Mouse (Mus musculus): ENCODE measurements around the gene Hipk4.

The Hipk4 gene

DNA sequence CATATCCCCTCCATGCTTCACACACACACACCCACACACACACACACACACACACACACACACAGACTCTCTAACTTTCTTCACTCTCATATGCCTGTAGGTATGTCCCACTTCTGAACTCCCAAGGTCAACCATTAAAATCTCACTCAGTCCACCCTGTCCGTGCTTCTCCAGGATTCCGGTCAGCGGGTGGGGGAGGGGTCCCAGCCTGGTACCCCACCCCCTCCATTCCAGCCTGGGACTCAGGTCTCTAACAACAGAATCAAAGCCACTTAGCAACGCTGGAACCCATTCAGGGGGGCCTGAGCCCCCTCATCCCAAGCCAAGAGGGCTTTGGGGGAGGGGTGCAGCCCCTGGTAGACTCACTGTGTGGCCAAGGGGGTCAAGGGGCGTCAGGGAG, at the start of gene Hipk4:
TSS of gene Hipk4 (plus strand) at position 301 of the 400 bp plus-strand sequence.
- no peak for DNase-seq (ENCODE audit: low spot score)

DNA sequence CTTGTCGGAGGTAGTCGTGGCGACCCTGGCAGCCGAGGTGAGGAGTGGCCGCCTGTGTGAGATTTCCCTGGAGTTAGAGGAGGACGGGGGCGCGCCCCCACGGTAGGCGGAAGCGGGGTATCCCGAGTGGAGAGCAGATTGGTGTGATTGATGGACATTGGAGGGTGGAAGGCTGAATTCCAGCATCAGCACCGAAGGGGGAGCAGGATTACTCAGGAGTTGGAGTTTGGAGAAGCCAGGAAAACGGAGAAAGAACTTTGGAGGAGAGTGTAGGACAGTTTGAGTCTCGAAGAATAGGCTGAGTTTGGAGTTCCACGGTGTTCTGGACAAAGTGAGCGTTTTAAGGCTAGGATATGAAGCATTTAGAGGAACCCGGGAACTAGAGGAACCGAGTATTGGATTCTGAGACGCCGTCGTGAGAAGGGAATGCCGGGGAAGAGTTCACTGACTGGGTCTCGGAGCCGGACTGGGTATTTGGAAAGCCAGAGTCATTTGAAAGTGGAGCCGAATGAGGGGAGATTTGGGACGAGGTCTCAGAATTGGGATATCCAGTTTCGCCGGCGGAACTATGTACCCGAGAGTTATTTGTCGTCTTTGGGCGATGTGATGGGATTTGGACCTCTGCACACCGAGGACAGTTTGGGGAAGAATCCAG, 49.1 kb upstream of the Hipk4 start:
- DNase-seq (ENCODE audit: low spot score), result no peak

DNA sequence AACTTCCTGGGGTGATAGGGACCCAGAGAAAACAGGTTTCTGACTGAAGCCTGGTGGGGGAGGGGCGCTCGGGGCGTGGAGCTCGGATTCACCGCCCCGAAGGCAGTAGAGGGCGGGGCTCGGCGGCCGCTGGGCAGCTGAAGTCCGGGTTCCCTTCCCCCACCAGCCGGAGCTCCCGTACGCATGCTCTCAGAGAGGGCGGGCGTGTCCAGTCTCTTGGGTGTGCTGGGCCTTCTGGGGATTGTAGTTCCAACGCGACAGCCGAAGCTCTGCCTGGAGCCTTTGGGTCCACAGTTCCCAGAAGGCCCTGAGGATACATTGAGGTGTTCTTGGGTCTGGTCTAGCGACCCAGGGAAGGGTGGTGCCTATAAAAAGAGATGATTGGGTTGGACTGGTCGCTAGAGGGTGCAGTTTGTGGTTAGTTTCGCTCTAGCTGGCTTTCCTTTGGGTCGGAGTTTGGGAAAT, 48.5 kb upstream of the Hipk4 start:
- peak; percentile 91 for DNase-seq (ENCODE audit: low spot score)

DNA sequence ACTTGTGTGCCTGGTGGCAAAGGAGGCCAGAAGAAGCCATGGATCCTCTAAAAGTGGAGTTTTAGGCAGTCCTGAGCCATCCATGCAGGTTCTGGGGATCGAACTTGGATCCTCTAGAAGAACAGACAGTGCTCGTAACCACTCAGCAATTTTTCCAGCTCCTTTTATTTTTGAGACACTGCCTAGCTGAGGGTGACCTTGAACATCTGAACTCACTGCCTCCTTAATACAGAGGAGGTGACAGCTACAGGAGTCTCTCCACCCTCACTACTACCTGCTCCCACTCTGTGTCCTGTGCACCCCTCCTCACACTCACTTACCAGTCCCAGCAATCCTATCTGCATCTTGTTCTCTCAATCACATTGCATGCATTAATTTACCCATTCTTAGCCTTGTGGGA, 47.5 kb upstream of the Hipk4 start:
- no peak for DNase-seq (ENCODE audit: low spot score)

DNA sequence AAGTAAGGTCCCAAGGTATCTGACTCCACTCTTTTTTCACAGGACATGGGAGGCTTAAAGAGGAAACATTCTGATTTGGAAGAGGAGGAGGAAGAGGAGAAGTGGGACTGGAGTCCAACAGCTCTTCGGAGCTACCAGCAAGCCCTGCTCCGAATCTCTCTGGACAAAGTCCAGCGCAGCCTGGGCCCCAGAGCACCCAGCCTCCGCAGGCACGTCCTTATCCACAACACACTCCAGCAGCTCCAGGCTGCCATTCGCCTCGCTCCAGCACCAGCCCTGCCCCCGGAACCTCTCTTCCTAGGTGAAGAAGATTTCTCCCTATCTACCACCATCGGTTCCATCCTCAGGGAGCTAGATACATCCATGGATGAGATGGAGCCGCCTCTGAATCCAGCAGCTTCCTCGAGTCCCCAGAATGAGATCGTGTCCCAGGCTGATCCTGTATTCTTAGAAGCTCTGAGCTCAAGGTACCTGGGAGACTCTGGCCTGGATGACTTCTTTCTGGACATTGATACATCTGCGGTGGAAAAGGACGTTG, 46.9 kb upstream of the Hipk4 start:
- no peak for DNase-seq (ENCODE audit: low spot score)

DNA sequence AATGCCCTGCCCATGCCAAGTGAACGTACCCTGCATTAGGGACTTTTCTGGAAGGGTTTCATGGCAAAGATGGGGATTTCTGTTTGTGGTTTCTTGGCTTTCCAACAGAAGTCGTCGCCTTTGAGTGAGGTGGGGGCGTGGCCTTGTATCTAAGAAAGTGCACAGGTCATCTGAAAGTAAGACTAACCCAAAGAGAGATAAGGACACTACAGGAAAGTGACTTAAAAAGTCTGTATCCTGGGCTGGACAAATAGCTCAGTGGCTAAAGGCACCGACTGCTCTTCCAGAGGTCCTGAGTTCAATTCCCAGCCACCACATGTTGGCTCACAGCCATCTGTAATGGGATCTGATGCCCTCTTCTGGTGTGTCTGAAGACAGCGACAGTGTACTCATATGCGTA, 44.5 kb upstream of the Hipk4 start:
- no peak for DNase-seq (ENCODE audit: low spot score)

DNA sequence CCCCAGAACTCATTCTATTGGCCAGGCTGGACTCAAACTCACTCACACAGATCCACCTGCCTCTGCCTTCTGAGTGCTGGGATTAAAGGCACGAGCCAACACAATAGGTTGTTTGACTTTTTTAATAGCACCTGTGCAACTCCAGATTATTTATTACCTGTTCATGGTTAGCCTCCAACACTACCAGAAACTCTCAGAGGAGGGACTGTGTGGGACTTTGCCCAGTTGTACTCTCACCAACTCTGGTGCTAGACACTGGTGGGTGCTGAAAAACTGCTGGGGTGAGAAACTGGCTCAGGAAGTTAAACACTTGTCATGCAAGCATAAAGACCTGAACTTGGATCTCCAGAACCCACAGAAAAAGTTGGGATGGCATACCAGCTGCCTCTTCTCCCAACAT, 43.3 kb upstream of the Hipk4 start:
- DNase-seq (ENCODE audit: low spot score), result no peak

DNA sequence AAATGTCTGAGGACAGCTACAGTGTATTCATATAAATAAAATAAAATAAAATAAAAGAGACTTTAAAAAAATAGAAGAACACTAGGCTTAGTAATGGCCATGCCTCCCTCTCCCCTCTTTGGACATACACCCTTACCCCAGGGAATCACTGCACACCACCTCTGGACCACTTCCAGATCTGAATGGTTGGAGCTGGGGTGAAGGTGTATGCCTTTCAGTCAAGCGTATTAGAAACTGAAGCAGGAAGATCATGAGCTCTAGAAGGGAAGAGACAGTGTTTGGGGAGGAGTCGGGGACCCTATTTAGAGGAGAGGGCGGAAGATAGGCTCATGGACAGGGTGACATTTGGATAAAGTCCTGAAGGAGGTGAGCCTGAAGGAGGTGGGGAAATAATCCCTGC, 42.6 kb upstream of the Hipk4 start:
- DNase-seq (ENCODE audit: low spot score), result no peak

DNA sequence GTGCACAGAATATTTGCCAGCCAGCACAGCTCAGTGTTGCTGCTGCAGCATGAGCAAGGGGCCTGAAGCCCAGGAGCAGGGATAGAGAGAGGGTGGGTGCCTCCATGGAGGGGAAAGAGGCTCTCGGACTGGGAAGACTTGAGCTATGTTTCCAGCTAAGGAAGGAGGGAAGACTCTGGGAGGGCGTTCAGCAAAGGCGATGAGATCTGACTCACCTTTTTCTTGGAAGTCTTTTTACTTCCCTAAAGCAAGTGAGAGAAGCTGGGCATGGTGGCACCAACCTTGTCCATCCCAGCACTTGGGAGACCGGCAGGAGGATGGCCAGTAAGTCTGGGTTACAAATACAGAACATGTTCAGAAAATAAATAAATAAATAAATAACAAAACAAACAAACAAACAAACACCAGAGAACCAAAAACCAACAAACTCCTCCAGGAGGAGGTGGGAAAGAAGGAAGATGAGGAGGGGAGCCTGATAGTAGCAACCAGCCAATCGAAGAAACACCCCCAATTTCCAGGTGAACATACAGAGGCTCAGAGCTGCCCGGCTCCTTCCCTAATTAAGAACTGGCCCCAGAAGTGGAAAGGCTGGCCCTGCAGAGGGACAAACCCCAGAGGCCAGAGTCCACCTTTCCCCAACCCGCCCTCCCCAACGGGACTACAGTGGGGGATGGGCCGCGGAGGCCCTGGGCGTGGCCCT, 42.0 kb upstream of the Hipk4 start:
- DNase-seq (ENCODE audit: low spot score), result no peak

DNA sequence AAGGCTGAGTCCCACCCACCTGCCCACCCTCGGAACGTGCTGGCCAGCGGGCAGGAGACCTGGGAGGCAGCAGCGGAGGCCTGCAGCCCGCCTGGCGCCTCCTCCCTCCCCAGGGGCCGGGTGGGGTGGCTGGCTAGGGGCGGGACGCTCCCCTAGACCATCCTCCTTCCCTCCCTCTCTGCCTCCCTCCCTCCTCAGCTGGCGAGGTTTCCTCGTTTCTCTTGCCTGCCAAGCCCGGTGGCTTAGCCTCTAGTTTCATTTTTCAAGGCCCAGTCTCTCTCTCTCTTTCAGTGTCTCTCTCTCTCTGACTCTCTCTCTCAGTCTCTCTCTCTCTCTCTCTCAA, 41.5 kb upstream of the Hipk4 start:
- DNase-seq (ENCODE audit: low spot score), result no peak

DNA sequence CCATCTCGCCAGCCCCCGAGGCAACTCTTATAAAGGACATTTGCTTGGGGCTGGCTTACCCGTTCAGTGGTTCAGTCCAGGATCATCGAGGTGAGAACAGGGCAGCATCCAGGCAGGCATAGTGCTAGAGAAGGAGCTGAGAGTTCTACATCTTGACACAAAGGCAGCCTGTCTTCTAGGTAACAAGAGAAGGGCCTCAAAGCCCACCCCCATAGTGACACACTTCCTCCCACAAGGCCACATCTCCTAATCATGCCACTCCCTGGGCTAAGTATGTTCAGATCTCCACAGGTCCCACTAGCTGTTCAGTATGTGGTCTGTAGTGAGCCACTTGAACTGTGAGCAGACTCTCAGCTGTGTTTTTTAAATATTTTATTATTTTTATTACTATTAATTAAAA, 39.2 kb upstream of the Hipk4 start:
- no peak for DNase-seq (ENCODE audit: low spot score)

DNA sequence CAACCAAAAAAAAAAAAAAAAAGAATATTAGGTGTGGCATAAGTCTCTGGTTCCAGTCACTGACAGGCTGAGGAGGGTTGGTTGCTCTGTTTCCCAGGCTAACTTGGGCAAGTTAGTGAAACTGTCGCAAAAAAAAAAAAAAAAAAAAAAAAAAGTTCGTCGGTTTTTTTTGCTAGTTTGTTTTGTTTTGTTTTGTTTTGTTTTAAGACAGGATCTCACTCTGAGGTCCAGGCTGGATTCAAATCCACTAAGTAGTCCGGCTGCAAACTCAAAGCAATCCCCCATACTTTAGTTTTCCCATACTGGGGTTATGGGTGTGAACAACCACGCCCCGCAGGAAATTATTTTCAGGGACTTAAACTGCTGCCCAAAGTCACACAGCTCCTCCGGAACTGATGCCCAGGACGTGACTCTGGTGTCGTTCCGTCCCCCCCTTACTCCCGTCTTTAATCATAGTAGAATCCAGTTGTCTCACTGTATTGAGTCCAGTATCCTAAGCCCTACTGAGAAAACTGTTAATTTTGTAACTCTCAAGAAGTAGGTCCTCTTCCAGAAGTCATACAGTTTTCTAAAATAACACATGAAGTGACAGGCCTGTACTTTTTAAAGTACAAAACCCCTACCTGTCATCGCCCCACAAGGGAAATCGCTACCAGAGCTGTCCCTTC, 36.8 kb upstream of the Hipk4 start:
- DNase-seq (ENCODE audit: low spot score), result no peak

DNA sequence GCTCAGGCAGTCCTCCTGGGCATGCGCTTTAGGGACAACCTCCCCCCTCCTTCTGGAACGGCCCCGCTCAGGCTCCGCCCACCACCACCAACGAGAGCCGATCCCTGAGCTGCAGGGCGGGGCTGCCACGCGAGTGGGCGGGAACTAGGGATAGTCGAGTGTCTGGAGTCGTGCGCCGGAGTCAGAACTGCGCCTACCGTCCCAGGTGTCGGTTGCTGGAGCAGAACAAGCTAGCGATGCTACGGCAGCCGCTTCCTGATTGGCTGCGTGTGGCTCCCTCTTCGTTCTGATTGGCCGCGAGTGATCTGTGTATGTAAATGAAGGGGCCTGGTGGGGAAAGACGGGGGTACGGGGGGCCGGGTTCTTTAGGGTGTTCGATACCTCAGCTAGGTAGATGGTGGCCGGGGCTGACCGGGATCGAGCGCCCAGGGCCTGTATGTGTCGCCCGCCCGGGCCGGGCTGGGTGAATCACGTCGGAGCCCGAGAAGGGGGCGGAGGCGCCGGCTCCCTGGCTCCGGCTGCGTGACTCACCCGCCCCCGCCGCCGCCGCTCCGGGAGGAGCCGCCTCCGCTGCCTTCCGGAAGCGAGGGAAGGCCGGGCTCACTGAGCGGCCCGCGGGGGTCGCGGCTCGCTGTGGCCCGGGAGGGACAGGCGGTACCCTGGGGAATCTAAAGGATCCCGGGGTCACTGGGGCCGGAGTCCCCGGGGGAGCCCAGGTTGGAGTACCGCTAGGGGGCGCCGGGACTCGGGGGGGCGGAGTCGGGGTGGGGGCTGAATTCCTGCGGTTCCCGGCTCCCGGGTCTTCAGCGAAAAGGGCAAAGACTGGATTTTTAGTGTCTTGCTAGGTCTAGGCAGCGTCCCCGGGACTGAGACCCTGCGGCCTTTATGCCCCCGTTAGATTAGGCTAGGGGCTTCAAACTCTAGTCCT, 36.0 kb upstream of the Hipk4 start, which contains the start of gene Sertad1:
TSS of gene Sertad1 (plus strand) at position 141 of the 928 bp plus-strand sequence.
- DNase-seq (ENCODE audit: low spot score), result peak; percentile 99

DNA sequence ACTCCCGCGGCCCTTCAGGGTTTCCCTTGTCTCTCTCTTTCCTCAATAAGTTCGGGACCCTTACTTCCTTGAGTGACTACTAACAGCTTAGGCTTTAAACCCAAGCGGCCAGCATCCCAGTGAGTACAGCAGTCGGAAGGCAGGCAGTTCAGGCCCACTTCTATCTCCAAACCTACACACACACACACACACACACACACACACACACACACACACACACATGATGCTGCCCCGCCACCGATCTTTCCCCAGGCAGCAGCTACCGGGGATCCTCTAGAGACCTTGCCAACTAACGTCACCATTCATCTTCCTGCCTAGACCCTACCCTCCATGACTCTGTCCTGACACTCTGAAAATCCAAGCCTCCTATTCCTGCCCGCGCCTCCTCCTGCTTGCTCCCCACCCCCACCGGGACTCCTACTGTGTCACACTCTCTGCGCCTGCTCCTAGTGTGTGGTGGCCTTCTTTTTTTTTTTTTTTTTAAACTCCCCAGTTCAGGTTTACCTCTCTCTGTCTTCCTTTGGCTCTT, 35.3 kb upstream of the Hipk4 start:
- no peak for DNase-seq (ENCODE audit: low spot score)

DNA sequence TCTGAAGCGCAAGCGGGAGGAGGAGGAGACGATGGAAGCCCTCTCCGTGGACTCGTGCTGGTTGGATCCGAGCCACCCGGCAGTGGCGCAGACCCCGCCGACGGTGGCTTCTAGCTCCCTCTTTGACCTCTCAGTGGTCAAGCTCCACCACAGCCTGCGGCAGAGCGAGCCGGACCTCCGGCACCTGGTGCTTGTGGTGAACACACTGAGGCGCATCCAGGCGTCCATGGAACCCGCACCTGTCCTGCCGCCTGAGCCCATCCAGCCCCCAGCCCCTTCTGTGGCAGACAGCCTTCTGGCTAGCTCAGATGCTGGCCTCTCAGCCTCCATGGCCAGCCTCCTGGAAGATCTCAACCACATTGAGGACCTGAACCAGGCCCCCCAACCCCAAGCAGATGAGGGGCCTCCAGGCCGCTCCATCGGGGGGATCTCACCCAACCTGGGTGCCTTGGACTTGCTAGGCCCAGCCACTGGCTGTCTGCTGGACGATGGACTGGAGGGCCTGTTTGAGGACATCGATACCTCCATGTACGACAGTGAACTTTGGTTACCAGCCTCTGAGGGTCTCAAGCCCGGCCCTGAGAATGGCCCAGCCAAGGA, 33.7 kb upstream of the Hipk4 start:
- DNase-seq (ENCODE audit: low spot score), result no peak

DNA sequence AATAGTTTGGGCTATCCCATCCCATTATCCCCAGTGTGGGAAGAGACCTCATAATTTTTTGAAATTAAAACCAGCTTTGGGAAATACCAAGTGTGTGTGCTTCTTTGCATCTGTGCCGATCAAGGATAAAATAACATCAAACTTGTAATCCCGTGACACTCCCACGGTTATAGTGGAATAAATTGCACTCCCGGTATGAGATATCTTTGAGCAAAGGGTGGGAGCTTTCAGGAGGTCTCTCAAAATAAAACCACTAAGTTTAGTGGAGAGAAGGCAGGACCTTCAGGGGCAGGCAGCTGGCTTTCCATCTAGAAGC, 32.9 kb upstream of the Hipk4 start:
- DNase-seq (ENCODE audit: low spot score), result no peak

DNA sequence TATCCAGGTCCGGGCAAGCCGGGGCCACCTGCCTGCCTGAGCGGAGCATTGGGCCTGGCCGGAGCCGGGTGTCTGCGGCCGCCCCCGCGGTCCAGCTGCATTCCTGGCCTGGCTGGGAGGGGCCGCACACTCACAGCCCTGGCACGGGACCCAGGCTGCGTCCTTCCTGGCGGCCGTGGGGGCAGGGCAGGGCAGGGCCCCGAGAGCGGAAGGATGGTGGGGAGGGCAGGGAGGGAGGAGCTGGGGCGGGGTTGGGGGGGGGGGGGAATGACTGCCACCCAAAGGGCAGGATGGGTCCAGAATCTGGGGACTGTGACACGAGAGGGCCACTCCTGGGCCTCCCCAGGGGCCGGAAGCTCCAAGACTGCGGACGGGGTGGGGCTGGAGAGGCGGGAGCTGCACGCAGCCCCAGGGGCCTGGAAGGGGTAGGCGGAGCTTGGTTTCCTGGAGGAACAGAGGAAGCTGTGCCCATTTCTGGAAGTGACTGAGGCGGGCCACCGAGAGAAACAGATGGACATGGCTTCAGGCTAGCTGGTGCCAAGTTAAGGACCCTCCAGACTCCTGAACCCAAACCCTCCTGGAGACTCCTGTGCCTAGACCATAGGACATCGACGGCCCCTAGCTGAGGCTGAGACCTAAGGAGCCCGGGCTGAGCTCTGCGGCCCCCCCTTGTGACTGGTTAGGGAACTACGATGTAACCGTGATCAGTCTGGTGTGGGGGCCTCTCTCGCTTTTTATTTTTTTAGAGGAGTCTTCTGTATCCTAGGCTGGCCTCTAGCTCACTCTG, 32.3 kb upstream of the Hipk4 start:
- DNase-seq (ENCODE audit: low spot score), result peak; percentile 76

DNA sequence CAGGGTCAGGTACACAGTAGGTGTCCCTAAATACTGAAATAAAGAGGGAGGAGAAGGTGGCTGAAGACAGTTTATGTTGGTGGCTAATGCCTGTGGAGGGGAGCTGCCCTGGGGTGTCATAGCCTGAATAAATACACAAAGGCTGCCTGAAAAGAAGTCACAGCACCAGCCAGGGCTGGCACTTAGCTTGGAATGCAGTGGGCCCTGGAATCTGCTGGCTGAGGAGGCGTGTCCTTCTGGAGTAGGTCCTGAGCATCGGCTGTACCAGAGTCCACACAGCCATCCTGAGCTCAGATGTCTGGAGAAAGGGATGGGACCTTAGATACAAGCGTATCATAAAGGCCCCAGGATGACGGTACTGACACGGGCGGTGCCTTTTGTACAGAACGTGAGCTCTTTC, 31.2 kb upstream of the Hipk4 start:
- DNase-seq (ENCODE audit: low spot score), result no peak

DNA sequence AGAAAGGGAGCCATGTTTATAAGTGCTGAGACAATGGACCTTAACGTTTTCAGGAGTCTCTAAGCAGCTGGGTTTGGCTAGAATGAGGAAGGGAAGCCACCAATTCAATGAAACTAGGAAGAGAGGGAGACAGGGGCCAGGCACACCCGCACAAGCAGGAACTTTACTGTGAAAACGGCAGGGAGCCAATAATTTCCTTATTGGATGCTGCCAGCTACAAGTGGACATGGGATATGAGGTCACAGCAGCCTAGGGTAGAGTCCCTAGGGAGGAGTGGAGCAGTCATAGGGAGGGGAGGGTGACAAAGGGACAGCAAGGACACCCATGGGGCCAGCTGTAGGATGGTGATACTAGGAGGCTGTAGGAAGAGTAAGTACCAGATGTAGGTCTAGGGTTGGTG, 30.0 kb upstream of the Hipk4 start:
- no peak for DNase-seq (ENCODE audit: low spot score)

DNA sequence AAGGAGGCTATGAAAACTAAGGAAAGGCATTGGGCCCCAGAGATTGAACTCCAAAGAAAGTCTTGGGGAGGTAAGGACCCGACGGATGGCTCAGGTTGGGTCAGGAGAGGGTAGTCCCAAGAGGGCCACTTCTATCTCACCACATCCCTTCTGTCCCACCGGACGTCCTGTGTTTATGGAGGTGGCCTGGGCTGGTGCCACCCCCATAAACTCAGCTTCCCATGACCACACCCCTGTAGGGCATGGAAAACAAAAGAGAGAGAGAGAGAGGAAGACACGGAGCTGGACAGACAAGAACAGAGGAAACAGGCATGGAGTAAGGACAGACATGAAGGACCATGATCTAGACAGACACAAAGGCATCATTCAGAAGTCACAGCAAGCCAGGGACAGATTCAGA, 29.6 kb upstream of the Hipk4 start:
- no peak for DNase-seq (ENCODE audit: low spot score)

All from layer of hippocampus, adult 9-10 months (tissue).